Mouse (Mus musculus): ENCODE measurements around the gene Tmem97. TPM values are rescaled to one million over a fixed set of nuclear protein-coding genes. Genes with fewer than 3 reads are reported as not detected.
A peak's percentile ranks its signal among the peaks of the same experiment; 100 is the strongest.

Tmem97 gene
- total RNA-seq, 2 experiments from 2014 or later, result 19.8 to 20.7 TPM

- intact Hi-C loops (cut with DNase I), result no loop called here
- DNase-seq (ENCODE audit: low spot score in 2 of 2), result no peak
Measured at GRCm38 (mm10) chr11:78521880-78522279, 28.7 kb downstream of the Tmem97 start.

- intact Hi-C loops (cut with DNase I), result no loop called here
Measured at GRCm38 (mm10) chr11:78518931-78519330, 31.6 kb downstream of the Tmem97 start.

GRCm38 (mm10) chr11:78515549-78516325 lies 34.8 kb downstream of the Tmem97 start:
- no peak for DNase-seq (ENCODE audit: low spot score in 2 of 2)
- intact Hi-C loops (cut with DNase I), result no loop called here

More at GRCm38 (mm10) chr11:78518931-78519330, 31.6 kb downstream of the Tmem97 start:
- no peak for DNase-seq (ENCODE audit: low spot score in 2 of 2)

GRCm38 (mm10) chr11:78513106-78513790 lies 37.3 kb downstream of the Tmem97 start:
- no peak for DNase-seq (ENCODE audit: low spot score in 2 of 2)
- intact Hi-C loops (cut with DNase I), result no loop called here

- DNase-seq (ENCODE audit: low spot score in 2 of 2), result peak; percentile 90 to 94
- intact Hi-C loops (cut with DNase I), result loop anchor here (1.0 kb wide), 2 partner anchors 15 to 24 kb away; partner anchors contain the start of genes Ift20, Sarm1 and Tnfaip1
Measured at GRCm38 (mm10) chr11:78512025-78512957, 38.3 kb downstream of the Tmem97 start, which contains the start of the genes Tmem199 and Poldip2. TSS of gene Tmem199 (minus strand) at chr11:78512172. TSS of gene Poldip2 (plus strand) at chr11:78512193.

GRCm38 (mm10) chr11:78509148-78509547 lies 41.4 kb downstream of the Tmem97 start:
- intact Hi-C loops (cut with DNase I), result no loop called here
- DNase-seq (ENCODE audit: low spot score in 2 of 2), result no peak

- DNase-seq (ENCODE audit: low spot score in 2 of 2), result no peak
- intact Hi-C loops (cut with DNase I), result no loop called here
Measured at GRCm38 (mm10) chr11:78505430-78505829, 45.1 kb downstream of the Tmem97 start.

GRCm38 (mm10) chr11:78502909-78503650 lies 47.5 kb downstream of the Tmem97 start, which contains the start of gene Sebox:
TSS of gene Sebox (plus strand) at chr11:78503447.
- intact Hi-C loops (cut with DNase I), result no loop called here
- peak in 1 of 2 experiments; percentile 42 for DNase-seq (ENCODE audit: low spot score in 2 of 2)

GRCm38 (mm10) chr11:78501529-78501928 lies 49.0 kb downstream of the Tmem97 start:
- intact Hi-C loops (cut with DNase I), result no loop called here
- no peak for DNase-seq (ENCODE audit: low spot score in 2 of 2)

- intact Hi-C loops (cut with DNase I), result no loop called here
- DNase-seq (ENCODE audit: low spot score in 2 of 2), result no peak
Measured at GRCm38 (mm10) chr11:78500623-78501202, 49.9 kb downstream of the Tmem97 start.

GRCm38 (mm10) chr11:78499543-78499942 lies 51.0 kb downstream of the Tmem97 start:
- DNase-seq (ENCODE audit: low spot score in 2 of 2), result no peak
- intact Hi-C loops (cut with DNase I), result no loop called here

- intact Hi-C loops (cut with DNase I), result no loop called here
- no peak for DNase-seq (ENCODE audit: low spot score in 2 of 2)
Measured at GRCm38 (mm10) chr11:78499004-78499403, 51.6 kb downstream of the Tmem97 start, which contains the start of gene Vtn. TSS of gene Vtn (plus strand) at chr11:78499091.

GRCm38 (mm10) chr11:78497544-78498522 lies 52.7 kb downstream of the Tmem97 start, which contains the start of gene Sarm1:
TSS of gene Sarm1 (minus strand) at chr11:78497754.
- peak; percentile 93 to 98 for DNase-seq (ENCODE audit: low spot score in 2 of 2)
- intact Hi-C loops (cut with DNase I), result loop anchor here (1.0 kb wide), 1 partner anchor 14 kb away; the partner anchor contains the start of genes Poldip2 and Tmem199

- peak; percentile 46 to 66 for DNase-seq (ENCODE audit: low spot score in 2 of 2)
- intact Hi-C loops (cut with DNase I), result loop anchor here (1.0 kb wide), 1 partner anchor 15 kb away; the partner anchor contains the start of genes Poldip2 and Tmem199
Measured at GRCm38 (mm10) chr11:78497071-78497541, 53.5 kb downstream of the Tmem97 start.

- no peak for DNase-seq (ENCODE audit: low spot score in 2 of 2)
- intact Hi-C loops (cut with DNase I), result no loop called here
Measured at GRCm38 (mm10) chr11:78495904-78496303, 54.7 kb downstream of the Tmem97 start.

Measured in left cerebral cortex, postnatal 25 days (tissue).